Mouse (Mus musculus) subcutaneous adipose tissue, adult 2 months (tissue): ENCODE results near the gene Galnt14. TPM values are rescaled to one million over a fixed set of nuclear protein-coding genes. Genes with fewer than 3 reads are reported as not detected.

ENCODE experiments used
- polyA plus RNA-seq: library from polyadenylated mRNA; depleted of rRNA; stranded (reverse); fragments of >200 nt; gene quantifications from 2 replicates; pipeline ENCODE4 v1.2.3, GENCODE M21; 2012; ENCODE audit warnings: low replicate concordance; rRNA removed

The Galnt14 gene
- polyA plus RNA-seq, result 0.33 and 2.0 TPM in 2 replicates

GRCm38 (mm10) chr17:73710042-73710911 is at the start of gene Galnt14:
TSS of gene Galnt14 (minus strand) at chr17:73710453.

Other genes starting within 250 kb of the Galnt14 start
- 7.3 and 35.8 TPM in 2 replicates for gene Ehd3, start 93.7 kb upstream of the Galnt14 start, polyA plus RNA-seq
- gene Xdh, start 239.7 kb upstream of the Galnt14 start, polyA plus RNA-seq, result 71.0 and 199 TPM in 2 replicates